Mouse (Mus musculus): ENCODE measurements at regions not wholly inside any gene's neighbourhood (a gene's known extent, or its start where the extent isn't known, plus 50 kb on each side); places are given as distances from the start of the nearest gene placed in this dataset.
A peak's percentile ranks its signal among the peaks of the same experiment; 100 is the strongest.
"Not testable (repeated sequence)": the region's sequence is repeated elsewhere in the genome, so short reads cannot be mapped to it uniquely, and the experiment has no call there.

DNA sequence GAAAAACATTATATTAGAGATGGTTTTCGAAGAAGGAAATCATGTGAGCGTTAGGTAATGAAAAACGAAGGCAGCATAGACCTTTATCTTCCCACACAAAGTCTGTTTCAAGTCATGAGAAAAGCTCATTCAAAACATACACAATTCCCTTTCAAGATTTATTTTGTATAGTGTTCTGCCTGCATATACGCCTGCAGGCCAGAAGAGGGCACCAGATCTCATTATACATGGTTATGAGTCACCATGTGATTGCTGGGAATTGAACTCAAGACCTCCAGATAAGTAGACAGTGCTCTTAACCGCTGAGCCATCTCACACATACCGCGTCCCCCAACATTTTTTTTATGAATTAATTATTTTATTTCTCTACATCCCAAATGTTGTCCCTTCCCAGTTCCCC, 578.3 kb upstream of the Ccdc54 start:
- no peak for DNase-seq

DNA sequence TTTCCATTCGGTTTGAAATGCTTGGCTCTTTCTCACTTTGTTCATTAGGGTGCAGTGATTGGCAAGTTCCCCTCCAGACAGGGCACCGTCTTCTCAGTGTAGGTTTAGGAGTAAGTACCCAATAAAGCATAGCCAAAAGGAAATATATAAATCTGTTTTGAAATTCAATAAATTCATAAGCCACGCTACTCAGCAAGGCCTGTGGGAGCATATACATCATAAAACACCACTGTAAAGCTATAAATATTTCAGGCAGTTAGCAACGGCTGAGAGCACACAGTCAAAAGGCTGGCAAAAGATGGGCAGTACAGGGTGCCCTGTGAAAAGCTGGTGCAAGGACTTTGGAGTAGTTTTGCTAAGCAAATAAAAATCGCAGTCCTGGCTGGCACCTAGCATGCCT, 569.8 kb upstream of the Ccdc54 start:
- no peak for DNase-seq

- DNase-seq = no peak
Observed at GRCm38 (mm10) chr16:51138575-51138974, 547.6 kb upstream of the Ccdc54 start.

DNA sequence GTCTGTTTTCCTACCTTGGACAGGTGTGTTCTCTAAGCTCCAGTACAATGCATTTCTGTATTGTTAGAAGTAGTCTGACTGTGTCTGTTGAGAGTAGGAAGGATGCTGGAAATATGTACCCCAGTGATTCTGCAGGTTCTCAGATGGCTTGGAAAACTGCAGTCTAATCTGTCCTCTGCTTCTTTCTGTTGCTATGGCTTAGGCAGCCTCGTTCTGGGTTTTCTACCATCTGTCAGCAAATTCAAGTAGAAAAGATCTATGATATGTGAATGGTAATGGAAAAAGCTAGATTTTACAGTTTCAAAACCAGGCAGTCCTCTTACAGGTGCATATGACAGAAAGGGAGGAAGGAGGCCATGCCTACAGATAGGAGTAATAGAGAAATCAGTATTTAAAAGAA, 528.9 kb upstream of the Ccdc54 start:
- no peak for DNase-seq

DNA sequence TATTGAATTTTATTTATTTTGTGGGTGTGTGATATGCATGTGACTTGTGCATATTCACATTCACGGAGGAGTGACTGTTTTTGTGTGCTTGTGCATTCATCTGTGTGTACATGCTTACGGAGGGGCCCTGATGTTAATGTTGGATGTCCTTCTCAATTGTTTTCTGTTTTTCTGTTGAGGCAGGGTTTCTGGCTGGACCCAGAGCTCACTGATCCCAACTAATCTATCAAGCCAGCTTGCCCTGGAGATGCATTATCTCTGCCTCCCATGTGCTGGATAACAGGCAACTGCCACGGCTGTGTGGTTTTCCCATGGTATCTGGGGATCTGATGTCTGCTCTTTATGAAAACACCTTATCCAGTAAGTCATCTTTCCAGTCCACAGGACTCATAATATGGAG, 527.4 kb upstream of the Ccdc54 start:
- peak; percentile 23 for DNase-seq

GRCm38 (mm10) chr16:51117836-51118235, 526.9 kb upstream of the Ccdc54 start:
- DNase-seq = no peak

GRCm38 (mm10) chr16:51109864-51110263, 518.9 kb upstream of the Ccdc54 start:
- no peak for DNase-seq

GRCm38 (mm10) chr16:51107421-51107820, 516.5 kb upstream of the Ccdc54 start:
- no peak for DNase-seq

DNA sequence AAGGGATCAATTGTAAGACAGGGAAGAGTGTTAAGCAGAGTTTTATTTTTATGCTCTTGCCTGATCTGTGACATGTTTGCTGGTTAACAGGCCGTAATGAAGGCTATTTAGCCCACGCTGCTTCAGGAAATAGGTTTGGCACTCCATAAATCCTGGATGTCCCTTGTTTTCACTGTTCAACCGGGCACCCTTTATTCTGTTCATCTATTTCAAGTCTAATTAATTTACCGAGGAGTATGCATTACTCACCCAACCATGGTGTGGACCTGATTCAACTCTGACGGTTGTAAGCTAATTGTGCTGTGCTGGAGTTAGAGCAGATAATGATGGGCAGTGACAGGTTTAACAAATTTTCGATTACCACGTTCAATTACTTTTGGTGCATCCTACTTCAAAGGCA, 495.6 kb upstream of the Ccdc54 start:
- no peak for DNase-seq

- DNase-seq = no peak
Observed at GRCm38 (mm10) chr16:51080146-51080545, 489.2 kb upstream of the Ccdc54 start.

GRCm38 (mm10) chr16:51048650-51049049, 457.7 kb upstream of the Ccdc54 start:
- DNase-seq = no peak

DNA sequence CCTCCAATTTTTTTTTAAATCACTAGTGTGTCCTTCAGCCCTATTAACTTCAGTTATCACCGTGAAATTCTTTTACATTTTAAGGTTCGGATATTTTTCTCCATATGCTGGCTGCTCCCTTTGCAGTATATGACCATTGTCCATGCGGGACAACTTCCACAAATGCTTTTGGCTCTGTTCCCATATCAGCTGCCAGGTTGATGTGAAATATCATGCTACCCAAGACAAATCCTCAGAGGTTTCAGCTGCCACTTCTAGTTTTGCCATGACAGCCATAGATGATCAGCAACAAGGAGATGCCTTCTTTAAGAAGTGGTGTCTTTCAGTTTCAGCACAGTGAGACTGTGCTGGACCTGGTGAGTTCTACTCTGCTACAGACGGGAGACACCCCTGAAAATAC, 457.2 kb upstream of the Ccdc54 start:
- no peak for DNase-seq

DNA sequence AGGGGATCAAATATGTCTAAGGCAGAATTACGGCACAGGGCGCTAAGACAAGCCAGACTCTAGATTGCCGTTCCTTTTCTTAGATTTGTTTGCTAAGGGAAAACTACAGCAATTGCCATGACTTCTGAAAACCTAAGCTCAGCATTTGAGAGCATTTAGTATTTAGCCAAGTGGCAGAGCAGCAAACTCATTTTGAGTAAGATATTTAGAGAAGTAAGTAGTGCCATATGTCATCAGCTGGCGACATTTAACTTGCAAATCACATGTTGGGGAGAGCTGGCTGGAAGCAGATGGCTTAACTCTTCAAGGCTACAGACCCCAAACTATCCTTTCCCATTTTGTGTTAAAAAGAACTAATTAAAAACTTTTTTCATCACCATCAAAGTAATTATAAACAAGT, 450.4 kb upstream of the Ccdc54 start:
- no peak for DNase-seq

- DNase-seq = no peak
Observed at GRCm38 (mm10) chr16:51002876-51003275, 411.9 kb upstream of the Ccdc54 start.

- no peak for DNase-seq
Observed at GRCm38 (mm10) chr16:50964395-50964794, 373.4 kb upstream of the Ccdc54 start.

GRCm38 (mm10) chr16:50944091-50944490, 353.1 kb upstream of the Ccdc54 start:
- no peak for DNase-seq

- not testable (repeated sequence) for DNase-seq
Observed at GRCm38 (mm10) chr16:50943581-50943980, 352.6 kb upstream of the Ccdc54 start.

GRCm38 (mm10) chr16:50942291-50942690, 351.3 kb upstream of the Ccdc54 start:
- no peak for DNase-seq

DNA sequence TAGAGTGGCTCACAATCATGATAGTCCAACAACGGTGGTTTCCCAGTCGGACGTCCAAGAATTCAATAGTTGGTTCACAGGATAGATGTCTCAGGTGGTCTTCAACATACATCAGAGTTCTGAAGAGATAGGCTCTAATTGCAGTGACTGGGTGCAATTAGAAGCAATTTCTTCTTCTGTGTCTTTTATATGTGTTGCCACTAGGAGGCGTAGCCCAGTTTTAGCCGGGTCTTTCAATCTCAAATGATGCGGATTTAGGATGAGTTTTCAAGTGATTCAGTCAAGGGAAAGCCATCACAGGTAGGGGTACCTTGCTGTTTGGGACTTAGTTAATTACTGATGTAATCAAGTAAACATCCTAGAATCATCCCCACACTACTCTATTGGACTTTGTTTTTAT, 348.4 kb upstream of the Ccdc54 start:
- DNase-seq = no peak

DNA sequence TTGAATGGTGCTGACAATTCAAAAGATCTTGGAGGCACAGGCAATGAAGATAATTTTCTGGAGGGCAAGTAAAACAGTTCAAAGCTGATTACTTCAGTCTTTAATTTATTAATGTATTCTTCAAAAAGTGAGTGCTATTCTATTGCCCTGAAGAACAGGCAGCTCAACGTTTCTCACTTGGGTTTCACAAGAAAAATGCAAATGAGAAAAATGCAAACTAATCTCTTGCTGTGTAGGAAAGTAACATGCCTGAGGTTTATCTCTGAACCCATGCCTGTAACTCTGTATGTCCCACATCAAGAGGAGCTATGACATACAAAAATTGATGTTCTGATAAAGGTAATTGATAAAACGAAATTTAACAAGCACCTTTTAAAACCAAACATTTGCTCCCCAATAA, 316.8 kb upstream of the Ccdc54 start:
- no peak for DNase-seq

DNA sequence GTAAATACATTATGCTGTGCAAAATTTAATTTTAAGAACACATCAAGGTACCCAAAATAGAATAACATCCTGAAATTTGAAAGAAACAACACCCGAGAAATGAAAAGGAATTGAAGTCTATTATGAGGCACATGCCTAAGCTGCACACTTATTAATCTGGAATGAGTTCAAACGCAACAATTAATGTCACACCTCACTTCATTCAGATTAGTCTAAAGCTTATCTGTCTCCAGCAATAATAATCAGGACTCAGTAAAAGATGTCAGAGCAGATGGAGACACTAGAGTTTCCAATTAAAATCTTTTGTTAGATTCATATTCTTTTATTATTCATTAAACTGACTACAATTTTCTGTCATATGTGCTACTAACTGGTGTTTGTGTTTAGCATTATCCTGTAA, 308.2 kb upstream of the Ccdc54 start:
- no peak for DNase-seq

DNA sequence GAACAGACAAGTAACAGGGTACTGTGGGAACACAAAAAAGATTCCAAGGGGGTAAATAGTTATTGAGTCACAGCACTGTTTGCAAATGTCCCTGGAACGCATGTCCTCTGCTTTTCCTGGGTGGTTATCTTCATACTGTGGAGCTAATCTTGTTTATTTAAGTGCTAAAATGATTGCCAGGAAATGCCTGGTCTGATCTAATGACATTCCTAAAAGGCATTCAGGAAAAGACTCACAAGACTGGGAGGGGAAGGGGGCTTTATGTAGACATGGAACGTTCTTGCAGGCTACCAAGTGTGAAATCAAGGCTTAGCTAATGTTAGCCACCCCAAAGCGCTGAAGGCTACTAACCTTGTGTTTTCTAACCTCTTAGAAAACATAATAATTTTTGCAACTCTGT, 287.0 kb upstream of the Ccdc54 start:
- no peak for DNase-seq

- no peak for DNase-seq
Observed at GRCm38 (mm10) chr16:50871318-50871717, 280.4 kb upstream of the Ccdc54 start.

DNA sequence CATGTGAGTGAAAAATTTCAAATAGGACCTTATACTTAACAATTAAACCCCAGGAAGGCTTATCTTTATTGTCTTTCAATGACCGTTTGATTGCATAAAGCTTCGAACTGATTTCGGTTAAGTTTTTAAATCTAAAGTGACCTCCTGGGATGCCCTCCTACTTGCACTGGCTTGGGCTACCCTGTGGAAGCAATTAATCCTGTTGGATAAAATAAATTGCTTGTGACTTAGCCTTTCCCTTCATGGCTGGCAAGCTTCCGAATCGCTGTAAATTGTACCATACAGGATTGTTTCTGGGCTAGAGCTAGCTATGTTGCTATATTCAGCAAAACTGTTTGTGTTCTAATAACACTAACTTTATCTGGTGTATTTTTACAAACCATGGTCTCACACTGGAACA, 272.6 kb upstream of the Ccdc54 start:
- DNase-seq = no peak

GRCm38 (mm10) chr16:50859513-50859912, 268.6 kb upstream of the Ccdc54 start:
- DNase-seq = no peak

- no peak for DNase-seq
Observed at GRCm38 (mm10) chr16:50852081-50852480, 261.1 kb upstream of the Ccdc54 start.

Data from liver (tissue).